Mouse (Mus musculus) left cerebral cortex, adult 8-10 months (tissue): ENCODE data around the gene Lhx5. TPM values are rescaled to one million over a fixed set of nuclear protein-coding genes. Genes with fewer than 3 reads are reported as not detected.

Source experiments
- DNase-seq, 2 experiments: peaks; one replicate each; pipeline ENCODE4 v3.0.0; 2022; ENCODE audit warnings: low spot score in 2 of 2
- total RNA-seq, 4 experiments: library from RNA; stranded (reverse); gene quantifications; 2 replicates each; pipeline ENCODE4 v1.2.4; 2022

Gene Lhx5
- under 1 TPM; 0.16 to 0.46 (median 0.34) TPM for total RNA-seq

GRCm38 (mm10) chr5:120431649-120432485, at the start of gene Lhx5:
Gene Lhx5 (plus strand): TSS chr5:120431699.
- DNase-seq: no peak

GRCm38 (mm10) chr5:120386361-120386760, 45.1 kb upstream of the Lhx5 start:
- no peak for DNase-seq

DNA sequence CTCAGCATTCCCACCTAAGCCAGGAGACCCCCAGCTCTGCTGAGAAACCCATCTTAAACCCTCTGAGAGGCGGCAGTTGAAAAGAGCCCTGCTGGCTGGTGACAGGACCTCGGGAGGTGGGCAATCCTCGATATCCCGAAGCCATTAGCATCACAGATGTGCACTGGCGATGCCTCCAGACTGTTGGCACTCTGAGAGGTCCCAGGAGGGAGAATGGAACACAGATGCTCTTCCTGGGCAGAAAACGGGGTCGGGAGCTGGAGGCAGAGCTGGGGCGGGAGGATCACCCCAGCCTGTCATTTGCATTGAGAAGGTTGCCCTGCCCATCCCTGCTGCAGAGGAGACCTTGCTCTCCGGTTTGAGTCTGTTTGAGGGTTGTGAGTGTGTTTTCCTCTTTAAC, 42.7 kb upstream of the Lhx5 start:
- DNase-seq: no peak

DNA sequence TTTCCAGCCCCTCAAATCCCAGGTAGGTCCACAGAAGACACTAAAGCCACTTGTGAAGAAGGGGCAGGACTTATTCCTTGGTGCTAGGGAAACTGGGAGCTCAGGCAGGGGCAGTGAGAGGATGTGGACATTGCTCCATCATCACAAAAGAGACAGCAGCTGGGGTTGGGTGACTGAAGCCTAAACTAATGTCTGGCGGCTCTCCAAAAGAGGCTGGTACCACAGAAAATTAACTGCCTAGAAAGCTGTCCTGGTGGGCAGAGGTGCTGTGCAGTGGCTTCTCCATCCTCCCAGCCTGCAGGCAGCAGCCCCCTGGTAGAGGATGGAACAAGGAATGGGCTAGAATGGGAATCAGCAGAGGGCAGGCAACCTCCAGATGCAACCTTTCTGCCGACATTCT, 41.5 kb upstream of the Lhx5 start:
- no peak for DNase-seq

GRCm38 (mm10) chr5:120393871-120394667, 37.4 kb upstream of the Lhx5 start:
- DNase-seq: no peak

DNA sequence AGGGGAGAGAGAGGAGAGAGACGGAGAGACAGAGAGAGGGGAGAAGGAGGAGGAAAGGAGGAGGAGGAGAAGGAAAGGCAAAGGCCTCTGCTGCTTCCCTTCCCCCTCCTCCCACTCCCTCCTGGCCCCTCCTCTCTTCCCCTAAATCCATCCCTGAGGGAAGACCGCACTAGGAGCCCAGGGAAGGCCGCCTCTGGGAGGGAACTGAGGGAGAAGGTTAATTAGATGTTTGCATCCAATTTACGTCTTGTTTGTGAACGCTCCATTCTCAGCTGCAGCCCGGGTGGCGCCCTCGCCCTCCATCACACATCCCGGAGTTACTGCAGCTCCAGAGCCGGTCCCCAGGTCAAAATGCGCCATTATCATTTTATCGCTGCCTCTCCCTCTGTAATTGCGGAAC, 33.5 kb upstream of the Lhx5 start:
- no peak for DNase-seq

GRCm38 (mm10) chr5:120404831-120405591, 26.5 kb upstream of the Lhx5 start:
- no peak for DNase-seq

GRCm38 (mm10) chr5:120408933-120409332, 22.6 kb upstream of the Lhx5 start:
- no peak for DNase-seq

DNA sequence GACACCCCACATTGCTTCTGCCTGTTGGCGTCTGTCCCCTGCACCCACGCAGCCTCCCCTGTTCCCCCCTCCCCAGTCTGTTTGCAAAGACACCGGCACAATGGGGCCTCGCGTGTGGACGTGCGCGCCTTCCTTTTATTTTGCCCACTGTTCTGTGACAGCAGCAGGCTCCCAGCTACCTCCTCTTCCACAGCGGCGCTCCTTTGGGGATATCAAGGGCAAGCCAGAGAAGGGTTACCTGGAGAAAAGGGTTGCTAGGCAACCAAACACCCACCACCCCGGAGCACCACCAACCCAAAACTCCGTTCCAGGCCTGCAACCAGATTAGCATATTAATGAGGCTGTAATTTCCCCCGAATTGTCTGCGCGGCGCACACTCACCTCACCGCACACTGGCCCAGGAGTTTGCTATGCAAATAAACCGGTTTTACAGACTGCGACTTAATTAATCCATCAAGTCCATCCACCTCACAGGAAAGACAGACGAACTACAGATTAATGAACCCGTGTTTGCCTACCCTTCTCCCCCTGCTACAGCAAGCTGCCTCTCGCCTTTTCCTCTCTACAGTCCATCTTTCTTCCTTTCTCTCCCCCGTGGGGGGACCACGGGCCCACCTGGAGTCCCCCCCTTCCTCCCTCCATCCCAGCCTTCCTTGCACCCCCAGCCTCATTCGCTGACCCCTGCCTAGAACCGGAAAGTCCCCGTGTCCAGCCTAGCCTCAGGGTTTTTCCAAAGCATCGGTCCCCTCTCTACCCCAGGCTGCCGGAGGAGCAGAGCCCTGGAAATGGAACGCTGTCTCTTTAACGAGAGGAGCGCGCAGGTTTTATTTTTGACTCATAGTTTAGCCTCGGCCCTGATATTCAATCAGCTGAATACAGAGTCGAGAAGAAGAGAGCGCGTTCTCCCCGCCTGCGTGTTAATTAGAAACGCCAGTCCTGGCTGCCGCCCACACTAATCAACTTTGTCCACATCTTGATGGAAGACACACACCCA, 21.8 kb upstream of the Lhx5 start:
- DNase-seq: peak; percentile 24 to 32

DNA sequence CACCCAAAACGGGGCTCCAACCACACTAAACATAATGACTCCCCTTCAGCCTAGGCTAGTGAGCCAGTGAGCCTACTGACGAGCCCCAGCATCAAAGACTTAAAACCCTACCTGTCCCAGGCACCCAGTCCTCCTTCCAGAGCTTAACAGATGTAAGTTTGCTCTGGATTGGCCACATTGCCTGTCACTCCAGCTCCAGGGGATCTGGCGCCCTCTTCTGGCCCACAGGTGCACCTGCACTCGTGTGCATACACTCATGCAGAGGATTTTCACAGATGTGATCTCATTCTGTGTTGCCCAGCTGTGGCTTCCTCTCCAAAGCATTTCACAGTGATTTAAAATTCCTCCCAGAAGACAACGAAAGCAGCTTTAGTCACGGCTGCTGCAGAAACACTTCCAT, 18.1 kb upstream of the Lhx5 start:
- no peak for DNase-seq

GRCm38 (mm10) chr5:120420106-120420505, 11.4 kb upstream of the Lhx5 start:
- peak in 1 of 2 experiments; percentile 66 for DNase-seq

DNA sequence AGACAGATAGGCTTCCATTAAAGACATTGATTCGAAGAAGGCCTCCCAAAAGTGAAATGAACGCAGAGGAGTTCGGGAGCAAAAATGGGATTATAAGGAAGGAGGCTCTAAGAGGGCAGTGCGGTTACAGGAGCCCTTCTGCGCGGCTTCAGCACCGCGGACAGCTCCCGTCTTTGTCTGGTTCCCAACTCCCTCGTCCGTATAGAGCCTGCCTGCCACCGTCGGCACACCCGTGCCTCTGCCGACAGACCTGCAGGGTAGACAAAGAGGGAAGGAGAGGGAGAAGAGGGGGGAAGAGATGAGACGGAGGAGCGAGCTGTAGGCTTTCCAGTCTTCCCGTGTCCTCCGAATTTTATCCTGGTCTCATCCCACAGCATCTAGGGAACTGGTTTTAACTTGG, 7.5 kb upstream of the Lhx5 start:
- no peak for DNase-seq

GRCm38 (mm10) chr5:120424657-120425056, 6.8 kb upstream of the Lhx5 start:
- DNase-seq: no peak

DNA sequence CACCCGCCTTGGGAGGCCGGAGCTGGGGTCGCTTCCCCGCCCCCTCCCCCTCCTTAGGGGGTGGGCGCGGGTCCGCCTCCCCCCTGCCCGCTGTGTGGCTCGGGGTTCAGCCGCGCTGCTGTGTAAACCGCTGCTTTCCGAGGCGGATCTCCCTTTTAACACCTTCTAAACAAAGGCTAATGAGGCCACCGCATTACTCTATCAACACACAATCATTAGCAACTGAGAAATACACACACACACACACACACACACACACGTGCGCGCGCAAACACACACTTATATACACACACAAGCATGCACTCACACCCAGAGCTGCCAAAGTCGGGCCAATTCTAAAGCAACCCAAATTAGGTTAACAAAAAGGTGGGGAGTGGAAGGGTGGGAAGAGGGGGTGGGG, 5.8 kb upstream of the Lhx5 start:
- DNase-seq: no peak

GRCm38 (mm10) chr5:120426572-120426971, 4.9 kb upstream of the Lhx5 start:
- DNase-seq: no peak

DNA sequence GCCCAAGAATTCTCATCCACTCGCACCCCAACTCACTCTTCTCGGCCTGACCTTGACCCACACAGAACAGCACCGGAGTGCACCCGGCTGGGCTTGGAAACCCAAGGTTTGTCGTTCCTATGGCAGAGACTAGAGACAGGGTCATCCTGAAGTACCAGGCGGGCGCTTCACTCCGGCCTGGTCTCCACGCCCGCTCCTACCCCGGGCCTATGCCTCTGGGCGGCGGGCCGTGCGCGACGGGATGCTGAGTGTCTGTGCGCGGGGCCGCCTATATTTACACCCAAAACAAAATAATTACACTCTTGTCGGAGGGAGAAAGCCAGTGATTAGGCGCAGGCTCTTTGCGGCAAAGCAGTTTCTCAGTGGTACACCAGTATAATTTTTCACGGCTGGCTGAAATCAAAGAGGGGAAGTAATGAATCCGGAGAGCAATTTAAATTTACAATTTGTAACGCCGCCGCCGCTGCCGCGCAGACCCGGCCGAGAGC, 4.0 kb upstream of the Lhx5 start:
- no peak for DNase-seq

DNA sequence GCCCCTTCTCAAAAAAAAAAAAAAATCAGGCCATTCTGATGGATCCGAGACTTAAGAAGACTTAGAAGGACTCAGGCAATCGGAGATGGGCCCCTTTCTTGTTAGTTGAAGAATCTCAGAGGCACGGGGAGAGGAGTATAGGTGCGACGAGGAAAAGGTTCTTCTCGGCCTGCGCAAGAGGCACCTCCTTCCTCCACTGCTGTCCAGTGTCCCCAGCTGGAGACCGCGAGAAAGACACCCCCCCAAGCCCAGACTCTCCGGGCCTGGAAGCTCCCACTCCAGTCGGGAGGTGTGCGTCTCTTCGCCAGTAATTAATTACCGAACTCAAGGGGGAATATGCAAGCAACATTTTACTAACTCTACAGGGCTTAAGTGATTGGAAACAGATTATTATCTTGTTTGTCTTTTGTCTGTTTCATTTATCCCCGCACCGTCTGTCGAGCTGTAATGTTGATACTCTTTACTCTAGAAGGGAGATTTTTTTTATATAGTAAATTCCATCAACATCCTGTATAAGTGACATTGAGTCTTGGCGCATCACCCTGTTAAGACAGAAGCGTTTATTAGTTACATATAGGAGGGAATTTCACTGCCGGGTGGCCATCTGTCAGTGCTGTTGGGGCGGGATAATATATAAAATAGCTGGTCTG, 3.2 kb upstream of the Lhx5 start:
- DNase-seq: no peak

GRCm38 (mm10) chr5:120428990-120429389, 2.5 kb upstream of the Lhx5 start:
- no peak for DNase-seq

DNA sequence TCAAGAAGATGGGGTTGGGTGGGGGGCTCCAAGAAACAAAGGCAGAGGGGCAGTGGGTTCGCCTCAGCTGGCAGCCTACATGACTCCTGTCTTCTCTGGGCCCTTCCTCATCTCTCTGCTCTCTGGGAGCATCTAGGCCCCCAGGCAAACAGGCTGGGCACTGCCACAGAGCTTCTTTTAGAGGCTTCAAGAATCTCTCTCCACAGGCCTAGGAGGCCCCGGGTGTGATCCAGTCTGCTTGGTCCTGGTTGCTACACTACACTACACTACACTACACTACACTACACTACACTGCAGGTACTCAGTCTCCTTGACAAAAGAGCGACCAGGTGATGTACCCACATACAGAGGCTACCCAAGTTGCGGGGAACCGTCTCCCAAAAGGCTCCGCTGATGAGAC, 1.8 kb upstream of the Lhx5 start:
- DNase-seq: no peak

GRCm38 (mm10) chr5:120431001-120431583, 407 bp upstream of the Lhx5 start:
- DNase-seq: no peak
